Mouse (Mus musculus) skeletal muscle tissue, adult 2 months (tissue): ENCODE measurements at regions not wholly inside any gene's neighbourhood (a gene's known extent, or its start where the extent isn't known, plus 50 kb on each side); places are given as distances from the start of the nearest gene placed in this dataset.
A peak's percentile ranks its signal among the peaks of the same experiment; 100 is the strongest.

ENCODE experiments used
- DNase-seq: peaks from one replicate; pipeline ENCODE4 v3.0.0-alpha.2; 2012; ENCODE audit warnings: low read depth, low spot score

- DNase-seq = no peak
Observed at GRCm38 (mm10) chr13:119351346-119351745, 77.1 kb upstream of the Paip1 start.

DNA sequence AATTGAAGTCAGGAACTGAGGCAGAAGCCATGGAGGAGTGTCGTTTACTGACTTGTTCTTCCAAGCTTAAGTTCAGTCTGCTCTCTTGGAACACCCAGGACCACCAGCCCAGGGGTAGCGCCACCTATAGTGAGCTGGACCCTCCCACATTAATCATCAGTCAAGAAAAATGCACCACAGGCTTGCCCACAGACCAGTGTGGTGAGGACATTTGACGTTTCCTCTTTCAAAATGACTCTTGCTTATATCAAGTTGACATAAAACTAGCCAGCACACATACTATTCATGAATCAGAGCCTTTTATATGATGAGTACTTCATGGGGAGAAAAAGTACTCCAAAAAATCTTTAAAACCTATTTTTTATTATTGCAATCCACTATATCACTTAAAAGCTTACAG lies 69.7 kb upstream of the Paip1 start:
- DNase-seq = no peak

DNA sequence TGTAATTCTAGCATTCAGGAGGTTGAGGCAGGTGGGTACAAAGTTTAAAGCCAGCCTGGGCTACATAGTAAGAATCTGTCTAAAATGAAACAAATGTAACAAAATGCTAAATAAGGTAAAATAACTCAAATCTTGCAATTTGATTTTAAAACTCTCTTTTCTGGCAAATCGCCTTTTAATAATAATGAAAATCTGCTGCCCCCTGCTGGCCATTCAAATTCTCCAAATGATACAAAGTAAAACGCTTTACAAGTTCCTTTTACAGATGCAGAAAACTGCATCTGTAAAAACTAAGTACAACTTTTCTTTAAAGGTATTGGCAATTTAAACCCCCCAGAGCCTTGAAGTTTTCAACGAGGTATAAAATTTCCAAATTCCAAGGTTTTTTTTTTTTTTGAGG lies 65.0 kb upstream of the Paip1 start:
- DNase-seq = no peak

DNA sequence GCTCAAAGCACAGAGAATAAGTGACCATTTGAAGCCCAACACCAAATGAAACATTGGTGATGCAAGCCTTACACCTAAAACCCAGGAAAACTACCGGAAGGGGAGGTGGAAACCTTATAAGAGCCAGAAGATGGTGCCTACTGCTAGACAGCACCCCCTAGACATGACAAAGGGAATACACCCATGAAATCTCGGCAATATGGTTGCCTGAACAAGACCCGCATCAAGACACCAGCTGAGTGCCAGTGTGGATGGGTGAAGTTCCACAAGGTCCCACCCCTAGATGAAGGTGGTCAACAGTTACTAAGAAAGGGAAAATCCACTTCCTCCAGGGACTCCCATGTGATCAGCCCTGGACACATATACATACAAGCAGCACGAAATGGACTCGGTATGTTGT lies 64.2 kb upstream of the Paip1 start:
- DNase-seq = no peak

- no peak for DNase-seq
Observed at GRCm38 (mm10) chr13:119367544-119367943, 60.9 kb upstream of the Paip1 start.

- DNase-seq = peak; percentile 7
Observed at GRCm38 (mm10) chr13:119378404-119379037, 49.9 kb upstream of the Paip1 start.
